Mouse (Mus musculus): ENCODE results near the gene Olfr1198.

Gene Olfr1198

GRCm38 (mm10) chr2:88751270-88751669, at the start of gene Olfr1198:
TSS of gene Olfr1198 (minus strand) at chr2:88751370.
- in situ Hi-C loops (cut with MboI), result no loop called here

DNA sequence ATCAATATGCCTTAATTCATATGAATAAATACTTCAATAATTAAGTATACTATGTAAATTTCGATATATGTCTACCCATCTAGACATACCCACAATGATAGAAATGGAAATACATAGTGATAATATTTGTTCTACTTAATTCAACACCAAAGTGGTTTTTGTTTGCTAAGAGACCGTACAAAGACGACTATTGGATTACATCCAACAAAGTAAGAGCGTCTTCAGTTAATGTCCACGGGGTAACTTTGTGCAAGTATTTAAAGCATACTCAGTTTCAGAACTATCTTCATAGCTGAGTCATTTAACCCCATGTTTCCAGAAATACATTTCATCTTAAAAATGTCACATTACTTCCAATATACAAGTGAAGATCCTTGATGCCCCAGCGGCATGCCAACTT, 41.6 kb upstream of the Olfr1198 start, which contains the start of gene Olfr1201:
Gene Olfr1201, plus strand, starts transcription at position 301 of the 400 bp plus-strand sequence.
- in situ Hi-C loops (cut with MboI), result no loop called here

GRCm38 (mm10) chr2:88770388-88770787, 19.2 kb upstream of the Olfr1198 start, which contains the start of gene Olfr1200:
TSS of gene Olfr1200 (minus strand) at chr2:88770488.
- in situ Hi-C loops (cut with MboI), result no loop called here

DNA sequence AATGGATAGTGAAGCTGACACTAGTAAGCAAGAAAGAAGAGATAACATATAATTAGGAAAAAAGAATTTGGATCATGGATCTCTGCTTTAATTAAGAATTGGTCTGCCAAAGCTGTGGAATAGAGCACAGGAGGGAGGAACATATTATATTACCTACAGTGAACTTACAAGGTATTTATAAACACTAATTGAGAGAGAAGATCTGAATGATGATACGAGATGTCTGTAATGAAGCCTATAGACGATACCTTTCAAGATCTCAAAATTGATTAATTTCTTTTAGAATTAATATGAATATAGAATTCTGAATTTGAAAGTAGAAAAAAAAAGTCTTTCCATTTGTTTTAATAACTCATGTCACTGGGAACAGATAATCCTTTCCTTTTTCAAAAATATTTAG, 9.2 kb upstream of the Olfr1198 start, which contains the start of gene Olfr1199:
Gene Olfr1199, minus strand, starts transcription at position 101 of the 400 bp plus-strand sequence.
- in situ Hi-C loops (cut with MboI), result no loop called here

GRCm38 (mm10) chr2:88743379-88743778, 7.8 kb downstream of the Olfr1198 start:
- in situ Hi-C loops (cut with MboI), result no loop called here

GRCm38 (mm10) chr2:88732266-88732665, 18.9 kb downstream of the Olfr1198 start, which contains the start of gene Olfr1197:
TSS of gene Olfr1197 (minus strand) at chr2:88732366.
- in situ Hi-C loops (cut with MboI), result no loop called here

- in situ Hi-C loops (cut with MboI), result no loop called here
Observed at GRCm38 (mm10) chr2:88704497-88704896, 46.7 kb downstream of the Olfr1198 start, which contains the start of gene Olfr1196. TSS of gene Olfr1196 (minus strand) at chr2:88704597.
